Mouse (Mus musculus): Measurements from ENCODE around the gene Per1.

The Per1 gene

DNA sequence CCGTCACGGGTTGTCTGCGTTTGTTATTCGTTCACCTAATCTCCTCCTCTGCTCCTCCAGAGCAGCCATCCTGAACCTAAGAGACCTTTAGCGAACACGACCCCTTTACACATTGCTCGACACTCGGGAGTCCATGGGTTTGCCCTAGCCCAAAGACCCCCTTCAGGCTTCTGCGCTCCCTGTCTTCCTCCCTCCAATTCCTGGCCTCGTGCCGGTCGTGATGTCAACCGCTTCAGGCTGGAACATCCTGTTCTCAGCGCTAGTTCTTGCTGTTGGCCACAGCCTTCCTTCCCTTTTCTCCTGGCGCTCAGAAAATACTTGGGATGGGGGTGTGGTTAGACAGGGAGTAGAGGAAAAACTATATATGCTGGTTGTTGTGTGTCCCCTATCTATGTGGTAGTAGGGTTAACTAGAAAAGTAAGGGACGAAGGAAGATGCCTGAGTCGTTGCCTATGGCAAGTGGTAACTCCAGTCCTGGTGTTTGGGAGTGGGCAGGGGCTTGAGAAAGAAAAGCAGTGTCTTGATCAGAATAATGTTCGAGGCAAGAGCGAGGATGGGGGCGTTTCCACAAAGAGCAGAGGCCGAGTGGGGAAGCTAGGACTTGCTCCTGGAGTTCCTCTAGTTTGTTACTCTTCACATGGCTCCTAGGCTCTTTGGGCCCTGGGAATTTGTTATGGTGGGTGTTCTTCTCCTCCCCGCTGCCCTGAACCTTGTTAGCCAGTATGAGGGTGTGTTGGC, 4.3 kb downstream of the Per1 start:
- no peak for DNase-seq (ENCODE audit: low spot score in 2 of 2)

DNA sequence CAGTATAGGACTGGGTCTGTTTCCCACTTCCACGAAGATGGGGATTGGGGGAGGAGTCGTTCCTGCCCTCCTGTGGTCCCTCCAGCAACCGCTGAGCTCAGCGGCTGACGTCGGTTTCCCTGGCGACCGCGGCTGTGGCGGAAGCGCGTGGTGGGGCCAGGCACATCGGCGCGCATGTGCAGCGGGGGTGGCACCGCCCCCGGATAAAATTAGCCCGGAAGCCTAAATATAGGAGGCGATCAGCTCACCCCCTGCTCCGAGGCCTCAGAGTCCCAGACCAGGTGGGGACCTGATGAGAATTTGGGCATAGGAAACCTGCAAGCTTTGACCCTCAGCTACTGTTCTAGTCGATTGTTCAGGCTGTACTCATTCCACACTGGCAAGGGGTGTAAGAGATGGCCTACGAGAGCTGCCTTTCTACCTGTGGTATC, 4.9 kb downstream of the Per1 start:
- peak; percentile 82 to 87 for DNase-seq (ENCODE audit: low spot score in 2 of 2)

DNA sequence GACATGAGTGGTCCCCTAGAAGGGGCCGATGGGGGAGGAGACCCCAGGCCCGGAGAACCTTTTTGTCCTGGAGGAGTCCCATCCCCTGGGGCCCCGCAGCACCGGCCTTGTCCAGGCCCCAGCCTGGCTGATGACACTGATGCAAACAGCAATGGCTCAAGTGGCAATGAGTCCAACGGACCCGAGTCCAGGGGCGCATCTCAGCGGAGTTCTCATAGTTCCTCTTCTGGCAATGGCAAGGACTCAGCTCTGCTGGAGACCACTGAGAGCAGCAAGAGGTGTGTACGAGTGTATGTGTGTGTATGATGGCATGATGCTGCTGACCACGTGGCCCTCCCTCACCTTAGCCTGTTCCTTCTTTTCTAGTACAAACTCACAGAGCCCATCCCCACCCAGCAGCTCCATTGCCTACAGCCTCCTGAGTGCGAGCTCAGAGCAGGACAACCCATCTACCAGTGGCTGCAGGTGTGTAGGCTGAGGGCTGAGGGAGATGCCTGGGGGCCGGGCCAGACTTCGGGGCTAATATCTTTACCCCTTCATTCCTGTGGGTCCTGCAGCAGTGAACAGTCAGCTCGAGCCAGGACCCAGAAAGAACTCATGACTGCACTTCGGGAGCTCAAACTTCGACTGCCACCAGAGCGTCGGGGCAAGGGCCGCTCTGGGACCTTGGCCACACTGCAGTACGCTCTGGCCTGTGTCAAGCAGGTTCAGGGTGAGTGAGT, 5.8 kb downstream of the Per1 start:
- DNase-seq (ENCODE audit: low spot score in 2 of 2): no peak

DNA sequence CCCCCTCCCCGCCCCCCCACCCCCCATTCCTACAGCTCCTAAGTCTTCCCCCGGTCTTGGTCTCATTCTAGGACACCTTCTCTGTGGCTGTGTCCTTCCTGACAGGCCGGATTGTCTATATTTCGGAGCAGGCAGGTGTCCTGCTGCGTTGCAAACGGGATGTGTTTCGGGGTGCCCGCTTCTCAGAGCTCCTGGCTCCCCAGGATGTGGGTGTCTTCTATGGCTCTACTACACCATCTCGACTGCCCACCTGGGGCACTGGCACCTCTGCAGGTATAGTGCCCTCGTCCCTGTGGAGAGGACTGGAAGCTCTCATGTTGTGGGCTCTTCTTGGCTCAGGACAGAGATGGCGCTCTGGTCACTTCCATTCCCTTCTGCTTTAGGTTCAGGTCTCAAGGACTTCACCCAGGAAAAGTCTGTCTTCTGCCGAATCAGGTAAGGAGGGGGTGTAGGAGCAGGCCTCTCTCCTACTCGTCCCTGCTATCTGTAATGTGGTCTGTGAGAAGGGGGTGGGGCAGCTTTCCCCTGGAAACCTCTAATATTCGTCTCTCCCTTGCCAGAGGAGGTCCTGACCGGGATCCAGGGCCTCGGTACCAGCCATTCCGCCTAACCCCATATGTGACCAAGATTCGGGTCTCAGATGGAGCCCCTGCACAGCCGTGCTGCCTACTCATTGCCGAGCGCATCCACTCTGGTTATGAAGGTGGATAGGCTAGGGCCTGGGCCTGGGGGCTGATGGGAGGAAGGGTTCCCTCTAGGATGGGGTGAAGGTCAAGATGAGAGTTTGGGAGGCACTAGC, 6.8 kb downstream of the Per1 start:
- no peak for DNase-seq (ENCODE audit: low spot score in 2 of 2)

DNA sequence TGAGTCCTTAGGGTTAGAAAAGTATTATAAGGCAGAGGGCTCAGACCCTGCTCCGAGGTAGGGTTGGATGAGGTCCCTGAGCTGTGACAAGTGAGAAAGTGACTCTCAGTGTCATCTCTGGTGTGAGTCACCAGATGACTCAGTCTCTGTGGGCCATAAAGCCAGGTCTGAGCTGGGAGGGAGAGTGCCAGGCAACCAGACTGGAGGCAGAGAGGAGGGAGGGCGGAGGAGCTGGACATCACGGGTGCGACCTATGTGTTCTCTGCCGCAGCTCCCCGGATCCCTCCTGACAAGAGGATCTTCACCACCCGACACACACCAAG, 7.3 kb downstream of the Per1 start:
- DNase-seq (ENCODE audit: low spot score in 2 of 2): no peak

DNA sequence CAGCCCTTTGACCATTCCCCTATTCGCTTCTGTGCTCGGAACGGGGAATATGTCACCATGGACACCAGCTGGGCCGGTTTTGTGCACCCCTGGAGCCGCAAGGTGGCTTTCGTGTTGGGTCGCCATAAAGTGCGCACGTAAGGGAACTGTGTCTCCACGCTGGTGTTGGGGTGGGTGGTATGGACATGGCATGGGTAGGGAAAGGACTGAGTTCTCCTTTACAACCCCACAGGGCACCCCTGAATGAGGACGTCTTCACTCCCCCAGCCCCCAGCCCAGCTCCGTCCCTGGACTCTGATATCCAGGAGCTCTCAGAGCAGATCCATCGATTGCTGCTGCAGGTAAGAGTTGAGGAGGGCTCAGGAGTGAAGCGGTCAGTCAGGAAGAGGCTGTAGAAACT, 8.1 kb downstream of the Per1 start:
- no peak for DNase-seq (ENCODE audit: low spot score in 2 of 2)

DNA sequence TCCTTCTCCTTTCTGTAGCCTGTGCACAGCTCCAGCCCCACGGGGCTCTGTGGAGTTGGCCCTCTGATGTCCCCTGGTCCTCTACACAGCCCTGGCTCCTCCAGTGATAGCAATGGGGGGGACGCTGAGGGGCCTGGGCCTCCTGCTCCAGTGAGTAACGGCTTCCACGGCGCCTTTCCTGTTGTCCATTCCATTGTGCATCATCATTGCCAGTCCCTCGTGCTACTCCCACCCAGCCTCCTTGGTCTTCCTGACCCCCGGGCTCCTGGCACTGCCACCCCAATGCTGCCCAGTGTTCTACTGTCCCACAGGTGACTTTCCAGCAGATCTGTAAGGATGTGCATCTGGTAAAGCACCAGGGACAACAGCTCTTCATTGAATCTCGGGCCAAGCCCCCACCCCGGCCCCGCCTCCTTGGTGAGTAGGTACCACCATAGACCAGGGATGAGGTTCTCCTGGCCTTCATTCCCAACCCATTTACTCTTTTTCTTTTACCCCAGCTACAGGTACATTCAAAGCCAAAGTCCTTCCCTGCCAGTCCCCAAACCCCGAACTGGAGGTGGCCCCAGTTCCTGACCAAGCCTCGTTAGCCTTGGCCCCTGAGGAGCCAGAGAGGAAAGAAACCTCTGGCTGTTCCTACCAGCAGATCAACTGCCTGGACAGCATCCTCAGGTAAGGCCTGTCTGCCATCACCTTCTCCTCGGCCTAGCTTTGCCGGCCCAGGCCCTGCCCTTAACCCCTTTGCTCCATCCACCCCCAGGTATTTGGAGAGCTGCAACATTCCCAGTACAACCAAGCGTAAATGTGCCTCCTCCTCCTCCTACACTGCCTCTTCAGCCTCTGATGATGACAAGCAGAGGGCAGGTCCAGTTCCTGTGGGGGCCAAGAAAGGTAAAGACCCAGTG, 8.8 kb downstream of the Per1 start:
- no peak for DNase-seq (ENCODE audit: low spot score in 2 of 2)

DNA sequence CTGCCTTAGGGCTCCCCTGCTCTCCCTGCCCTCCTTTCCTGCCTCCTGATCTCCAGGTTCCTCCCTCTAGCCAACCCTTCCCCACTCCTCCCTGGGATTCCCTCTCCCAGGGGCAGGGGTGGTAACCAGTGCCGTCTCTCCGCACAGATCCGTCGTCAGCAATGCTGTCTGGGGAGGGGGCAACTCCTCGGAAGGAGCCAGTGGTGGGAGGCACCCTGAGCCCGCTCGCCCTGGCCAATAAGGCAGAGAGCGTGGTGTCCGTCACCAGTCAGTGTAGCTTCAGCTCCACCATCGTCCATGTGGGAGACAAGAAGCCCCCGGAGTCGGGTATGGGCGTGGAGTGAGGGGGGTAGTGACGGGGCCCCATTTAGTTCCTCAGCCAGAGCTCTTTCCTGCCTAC, 9.5 kb downstream of the Per1 start:
- DNase-seq (ENCODE audit: low spot score in 2 of 2): no peak

DNA sequence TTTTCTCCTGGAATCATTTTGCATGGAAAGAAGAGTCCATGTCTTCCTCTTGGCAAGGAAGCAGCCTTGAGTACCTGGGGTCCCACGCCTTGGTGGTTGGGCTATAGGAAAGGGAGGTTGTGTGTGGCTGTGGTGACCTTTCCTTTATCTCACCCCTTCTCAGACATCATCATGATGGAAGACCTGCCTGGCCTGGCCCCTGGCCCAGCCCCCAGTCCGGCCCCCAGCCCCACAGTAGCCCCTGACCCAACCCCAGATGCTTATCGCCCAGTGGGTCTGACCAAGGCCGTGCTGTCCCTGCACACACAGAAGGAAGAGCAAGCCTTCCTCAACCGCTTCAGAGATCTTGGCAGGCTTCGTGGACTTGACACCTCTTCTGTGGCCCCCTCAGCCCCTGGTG, 10.2 kb downstream of the Per1 start:
- no peak for DNase-seq (ENCODE audit: low spot score in 2 of 2)

DNA sequence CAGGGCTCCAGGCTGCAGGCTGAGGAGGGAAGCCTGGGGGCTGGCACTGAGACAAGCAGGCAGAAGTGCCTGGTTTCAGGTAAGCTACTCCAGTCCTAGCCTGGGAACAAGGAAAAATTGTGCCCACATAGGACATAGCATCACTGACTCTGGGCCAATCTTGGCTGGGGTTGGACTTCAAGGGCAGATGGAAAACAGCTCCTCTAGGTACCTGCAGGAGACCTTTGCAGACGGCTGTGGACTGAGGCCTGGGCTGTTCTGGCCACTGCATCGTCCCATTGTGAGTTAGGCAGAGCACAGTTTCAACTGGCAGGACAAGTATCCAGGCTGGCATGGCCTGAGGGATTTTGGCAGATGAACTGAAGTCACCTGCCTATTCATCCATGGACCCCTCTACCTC, 10.8 kb downstream of the Per1 start:
- no peak for DNase-seq (ENCODE audit: low spot score in 2 of 2)

DNA sequence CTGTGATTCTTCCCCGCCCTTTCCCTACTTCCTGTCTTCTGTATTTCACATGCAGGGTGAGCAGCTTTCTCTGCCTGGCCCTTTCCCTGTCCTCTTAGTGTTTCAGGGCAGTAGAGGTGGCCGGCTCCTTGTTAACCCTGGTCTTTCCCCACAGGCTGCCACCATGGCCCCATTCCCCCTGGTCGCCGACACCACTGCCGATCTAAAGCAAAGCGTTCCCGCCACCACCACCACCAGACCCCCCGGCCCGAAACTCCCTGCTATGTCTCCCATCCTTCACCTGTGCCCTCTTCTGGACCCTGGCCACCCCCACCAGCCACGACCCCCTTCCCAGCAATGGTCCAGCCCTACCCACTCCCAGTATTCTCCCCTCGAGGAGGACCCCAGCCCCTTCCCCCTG, 11.3 kb downstream of the Per1 start:
- no peak for DNase-seq (ENCODE audit: low spot score in 2 of 2)

DNA sequence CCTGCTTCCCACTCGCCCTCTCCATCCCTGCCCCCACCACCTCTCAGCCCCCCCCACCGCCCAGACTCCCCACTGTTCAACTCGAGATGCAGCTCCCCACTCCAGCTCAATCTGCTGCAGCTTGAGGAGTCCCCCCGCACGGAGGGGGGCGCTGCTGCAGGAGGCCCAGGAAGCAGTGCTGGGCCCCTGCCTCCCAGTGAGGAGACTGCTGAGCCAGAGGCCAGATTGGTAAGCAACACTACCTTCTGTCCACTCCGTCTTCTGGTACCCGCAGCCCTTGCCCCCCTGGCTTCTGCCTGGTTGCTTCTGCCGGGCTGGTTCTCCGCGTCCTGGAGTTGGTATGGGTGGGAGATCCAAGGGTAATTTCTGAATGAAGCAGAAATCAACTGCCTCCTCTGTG, 11.8 kb downstream of the Per1 start:
- no peak for DNase-seq (ENCODE audit: low spot score in 2 of 2)

DNA sequence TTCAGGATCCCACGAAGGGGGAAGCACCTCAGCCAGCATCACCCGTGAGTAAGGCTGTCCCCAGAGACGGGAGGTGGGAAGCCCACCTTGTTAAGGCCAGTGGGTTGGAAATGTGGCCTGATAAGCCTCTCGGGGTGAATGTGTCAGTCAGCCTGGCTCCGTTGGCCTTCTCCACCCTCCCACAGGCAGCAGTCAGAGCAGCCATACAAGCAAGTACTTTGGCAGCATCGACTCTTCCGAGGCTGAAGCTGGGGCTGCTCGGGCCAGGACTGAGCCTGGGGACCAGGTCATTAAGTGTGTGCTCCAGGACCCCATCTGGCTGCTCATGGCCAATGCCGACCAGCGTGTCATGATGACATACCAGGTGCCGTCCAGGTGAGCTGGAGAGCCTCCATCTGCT, 12.7 kb downstream of the Per1 start:
- DNase-seq (ENCODE audit: low spot score in 2 of 2): no peak

DNA sequence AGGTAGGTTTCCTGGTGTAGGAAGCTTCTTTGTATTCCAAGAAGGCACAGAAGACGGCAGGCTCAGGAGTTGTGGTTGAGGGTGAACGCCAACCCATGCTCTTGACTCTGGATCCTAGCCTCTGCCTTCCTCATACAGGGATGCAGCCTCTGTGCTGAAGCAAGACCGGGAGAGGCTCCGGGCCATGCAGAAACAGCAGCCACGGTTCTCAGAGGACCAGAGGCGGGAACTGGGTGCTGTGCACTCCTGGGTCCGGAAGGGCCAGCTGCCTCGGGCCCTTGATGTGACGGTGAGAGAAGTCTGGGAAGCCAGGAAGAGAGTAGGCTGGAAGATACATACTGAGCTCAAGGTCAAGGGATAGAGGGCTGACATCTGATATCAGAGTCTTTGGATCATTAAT, 13.2 kb downstream of the Per1 start:
- DNase-seq (ENCODE audit: low spot score in 2 of 2): no peak

DNA sequence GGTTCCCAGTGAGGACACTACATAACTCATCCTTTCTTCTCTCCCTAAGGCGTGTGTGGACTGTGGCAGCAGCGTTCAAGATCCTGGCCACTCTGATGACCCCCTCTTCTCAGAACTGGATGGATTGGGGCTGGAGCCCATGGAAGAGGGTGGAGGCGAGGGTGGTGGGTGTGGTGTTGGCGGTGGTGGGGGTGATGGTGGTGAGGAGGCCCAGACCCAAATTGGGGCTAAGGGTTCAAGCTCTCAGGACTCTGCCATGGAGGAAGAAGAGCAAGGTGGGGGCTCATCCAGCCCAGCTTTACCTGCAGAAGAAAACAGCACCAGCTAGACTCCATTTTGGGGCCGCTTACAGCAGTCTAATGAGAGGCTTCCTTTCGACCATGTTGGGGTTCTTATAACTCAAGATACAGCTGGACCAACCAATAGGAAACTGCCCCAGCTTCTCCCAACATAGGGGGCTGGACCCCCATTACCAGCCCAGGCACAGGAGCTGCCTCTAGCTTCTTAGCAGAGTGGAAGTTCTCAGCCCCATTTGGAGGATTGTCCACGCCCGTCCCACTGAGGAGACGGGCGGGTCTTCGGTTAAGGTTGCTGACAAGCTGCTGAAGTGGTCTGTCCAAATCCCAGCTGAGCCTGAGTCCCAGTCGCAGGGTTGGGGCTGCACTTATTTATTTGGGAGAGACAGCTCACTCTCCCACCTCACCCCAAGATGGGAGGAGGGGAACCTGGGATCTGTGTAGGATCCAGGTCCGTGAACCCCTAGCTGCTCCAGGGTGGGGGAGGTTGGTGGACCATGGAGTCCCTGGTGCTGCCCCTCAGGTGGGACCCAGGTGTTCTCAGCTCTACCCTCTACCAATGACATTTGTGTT, 14.2 kb downstream of the Per1 start:
- no peak for DNase-seq (ENCODE audit: low spot score in 2 of 2)

DNA sequence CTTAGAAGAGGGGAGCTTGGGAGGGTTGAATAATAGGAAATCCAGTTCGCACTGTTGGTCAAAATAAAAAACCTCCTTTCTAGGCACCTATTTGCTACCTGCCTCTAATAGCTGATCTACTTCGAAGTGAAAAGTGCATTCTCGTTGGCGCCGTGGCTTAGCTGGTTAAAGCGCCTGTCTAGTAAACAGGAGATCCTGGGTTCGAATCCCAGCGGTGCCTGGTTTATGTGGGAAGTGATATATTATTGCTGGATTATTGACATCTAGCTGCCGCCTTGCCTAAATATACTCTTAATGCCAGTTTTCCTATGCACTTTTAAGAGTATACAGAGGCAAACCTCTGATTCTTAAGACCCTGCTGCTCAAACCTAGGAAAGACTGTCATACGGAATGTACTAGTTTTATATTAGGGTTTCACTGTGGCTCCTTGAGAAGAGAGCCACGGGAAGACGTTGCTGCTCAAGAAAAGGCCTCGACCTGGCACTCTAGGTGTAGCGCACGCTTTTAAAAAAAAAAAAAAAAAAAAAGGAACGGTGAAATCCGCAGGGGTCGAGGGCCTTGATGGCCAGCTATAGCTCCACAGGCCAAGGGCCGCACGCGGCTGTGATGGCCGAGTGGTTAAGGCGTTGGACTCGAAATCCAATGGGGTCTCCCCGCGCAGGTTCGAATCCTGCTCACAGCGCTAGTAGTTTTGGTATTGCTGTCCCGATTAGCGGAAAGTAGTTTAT, 15.5 kb downstream of the Per1 start:
- DNase-seq (ENCODE audit: low spot score in 2 of 2): peak; percentile 81 to 93

DNA sequence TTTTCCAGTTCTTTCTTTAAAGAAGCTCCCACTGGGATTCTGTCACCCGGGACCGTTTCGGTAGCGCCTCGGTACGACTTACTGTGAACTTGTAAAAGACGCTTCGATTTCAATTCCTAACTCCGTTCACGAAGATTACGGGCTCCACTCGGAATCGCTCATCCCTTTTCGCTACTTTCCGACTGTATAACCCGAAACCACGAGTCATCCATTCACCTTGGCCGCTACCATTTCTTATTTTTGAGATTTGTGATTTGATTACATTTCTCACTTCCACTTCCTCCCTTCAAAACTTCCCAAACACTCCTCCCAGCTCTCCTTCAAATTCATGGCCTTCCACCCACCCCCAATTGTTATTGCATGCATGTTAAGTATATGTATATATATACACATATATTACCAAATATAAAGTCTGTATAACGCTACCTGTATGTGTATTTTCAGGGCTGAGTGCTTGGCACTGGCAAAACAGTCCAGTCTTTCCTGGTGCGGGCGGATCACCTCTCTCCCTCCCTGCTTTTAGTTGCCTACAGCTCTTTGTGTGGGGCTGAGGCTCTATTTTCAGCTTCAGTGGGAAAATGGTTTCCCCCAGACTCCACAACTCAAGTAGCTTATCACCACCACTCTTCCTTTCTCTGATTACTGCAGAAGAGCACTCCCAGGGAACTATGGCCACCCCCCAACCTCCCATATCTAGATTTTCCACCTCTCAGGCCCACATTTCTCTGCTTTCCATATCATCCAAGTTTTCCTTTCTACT, 16.2 kb downstream of the Per1 start:
- DNase-seq (ENCODE audit: low spot score in 2 of 2): no peak

DNA sequence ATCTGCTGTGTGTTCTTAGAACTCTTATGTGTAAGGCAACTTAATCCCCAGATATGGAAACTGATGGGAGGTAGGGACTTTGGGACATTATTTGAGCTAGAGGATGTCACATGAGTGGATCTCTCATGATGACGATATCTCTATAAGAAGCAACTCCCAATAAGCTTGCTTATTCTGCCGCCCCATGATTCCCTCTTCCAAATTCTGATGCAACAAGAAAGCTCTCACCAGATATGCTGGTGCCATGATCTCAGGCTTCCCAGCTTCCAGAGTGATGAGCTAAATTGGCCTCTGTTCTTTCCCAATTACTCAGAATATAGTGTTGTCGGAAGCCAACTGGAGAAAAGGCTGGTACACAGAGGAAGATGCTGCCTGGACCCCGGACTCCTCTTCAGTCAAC, 16.8 kb downstream of the Per1 start:
- no peak for DNase-seq (ENCODE audit: low spot score in 2 of 2)

DNA sequence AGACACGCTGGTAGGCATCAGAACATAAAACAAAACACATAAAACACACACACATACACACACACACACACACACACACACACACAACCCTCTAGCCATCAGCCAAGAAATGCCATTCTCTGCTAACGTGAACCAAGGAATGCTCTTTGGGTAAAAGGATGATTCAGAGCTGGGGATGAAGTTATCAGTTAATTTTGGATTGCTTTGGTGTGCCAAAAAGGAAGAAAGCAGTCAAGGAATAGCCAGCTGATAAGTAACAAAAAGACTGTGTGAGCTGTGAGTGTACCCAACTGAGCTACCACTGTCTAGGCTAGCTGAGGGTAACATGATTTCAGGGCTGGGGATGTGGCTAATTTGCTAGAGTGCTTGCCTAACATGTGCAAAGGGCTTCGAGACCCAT, 19.0 kb downstream of the Per1 start:
- no peak for DNase-seq (ENCODE audit: low spot score in 2 of 2)
